Mouse (Mus musculus): ENCODE data around the gene Lyrm4.
"Not testable (repeated sequence)": the region's sequence is repeated elsewhere in the genome, so short reads cannot be mapped to it uniquely, and the experiment has no call there.

The Lyrm4 gene

GRCm38 (mm10) chr13:35994067-35994466, 123.3 kb downstream of the Lyrm4 start:
- no peak for DNase-seq (ENCODE audit: low spot score in 2 of 2)

GRCm38 (mm10) chr13:35991185-35991584, 126.1 kb downstream of the Lyrm4 start:
- DNase-seq (ENCODE audit: low spot score in 2 of 2): not testable (repeated sequence)

GRCm38 (mm10) chr13:35989329-35989728, 128.0 kb downstream of the Lyrm4 start:
- no peak for DNase-seq (ENCODE audit: low spot score in 2 of 2)

GRCm38 (mm10) chr13:35982985-35983384, 134.3 kb downstream of the Lyrm4 start:
- no peak for DNase-seq (ENCODE audit: low spot score in 2 of 2)

- no peak for DNase-seq (ENCODE audit: low spot score in 2 of 2)
Measured at GRCm38 (mm10) chr13:35980471-35980870, 136.9 kb downstream of the Lyrm4 start.

GRCm38 (mm10) chr13:35976912-35977311, 140.4 kb downstream of the Lyrm4 start:
- no peak for DNase-seq (ENCODE audit: low spot score in 2 of 2)

- no peak for DNase-seq (ENCODE audit: low spot score in 2 of 2)
Measured at GRCm38 (mm10) chr13:35969829-35970228, 147.5 kb downstream of the Lyrm4 start.

- no peak for DNase-seq (ENCODE audit: low spot score in 2 of 2)
Measured at GRCm38 (mm10) chr13:35969431-35969721, 147.9 kb downstream of the Lyrm4 start.

GRCm38 (mm10) chr13:35968719-35969430, 148.5 kb downstream of the Lyrm4 start:
- DNase-seq (ENCODE audit: low spot score in 2 of 2): no peak

- DNase-seq (ENCODE audit: low spot score in 2 of 2): no peak
Measured at GRCm38 (mm10) chr13:35968131-35968718, 149.1 kb downstream of the Lyrm4 start.

GRCm38 (mm10) chr13:35967690-35968089, 149.6 kb downstream of the Lyrm4 start:
- DNase-seq (ENCODE audit: low spot score in 2 of 2): no peak

- no peak for DNase-seq (ENCODE audit: low spot score in 2 of 2)
Measured at GRCm38 (mm10) chr13:35963583-35963982, 153.7 kb downstream of the Lyrm4 start.

- DNase-seq (ENCODE audit: low spot score in 2 of 2): no peak
Measured at GRCm38 (mm10) chr13:35959391-35960067, 157.8 kb downstream of the Lyrm4 start.

- DNase-seq (ENCODE audit: low spot score in 2 of 2): no peak
Measured at GRCm38 (mm10) chr13:35958539-35958938, 158.8 kb downstream of the Lyrm4 start, which contains the start of gene Ppp1r3g. Gene Ppp1r3g, plus strand, starts transcription at chr13:35958839.

GRCm38 (mm10) chr13:35949814-35950455, 167.4 kb downstream of the Lyrm4 start:
- no peak for DNase-seq (ENCODE audit: low spot score in 2 of 2)

GRCm38 (mm10) chr13:35947354-35948000, 169.8 kb downstream of the Lyrm4 start:
- DNase-seq (ENCODE audit: low spot score in 2 of 2): peak; percentile 30 to 66

- DNase-seq (ENCODE audit: low spot score in 2 of 2): no peak
Measured at GRCm38 (mm10) chr13:35946659-35947353, 170.5 kb downstream of the Lyrm4 start.

GRCm38 (mm10) chr13:35940934-35941333, 176.4 kb downstream of the Lyrm4 start:
- no peak for DNase-seq (ENCODE audit: low spot score in 2 of 2)

- no peak for DNase-seq (ENCODE audit: low spot score in 2 of 2)
Measured at GRCm38 (mm10) chr13:35939871-35940665, 177.3 kb downstream of the Lyrm4 start.

GRCm38 (mm10) chr13:35937991-35938390, 179.3 kb downstream of the Lyrm4 start:
- no peak for DNase-seq (ENCODE audit: low spot score in 2 of 2)
